Mouse (Mus musculus): ENCODE measurements around the gene Trim75. TPM values are rescaled to one million over a fixed set of nuclear protein-coding genes. Genes with fewer than 3 reads are reported as not detected.
"Not testable (repeated sequence)": the region's sequence is repeated elsewhere in the genome, so short reads cannot be mapped to it uniquely, and the experiment has no call there.

The Trim75 gene
- total RNA-seq (2021): not detected

GRCm38 (mm10) chr8:64987731-64988130 is at the start of gene Trim75:
TSS of gene Trim75 (minus strand) at chr8:64987831.
- no peak for DNase-seq

GRCm38 (mm10) chr8:65037117-65037533 is 49.5 kb upstream of the Trim75 start, which contains the start of gene Apela:
TSS of gene Apela (minus strand) at chr8:65037336.
- DNase-seq: peak in 1 of 2 experiments; percentile 16

GRCm38 (mm10) chr8:65034136-65034535 is 46.5 kb upstream of the Trim75 start:
- DNase-seq: no peak

GRCm38 (mm10) chr8:65033056-65033455 is 45.4 kb upstream of the Trim75 start:
- DNase-seq: no peak

GRCm38 (mm10) chr8:65032107-65032506 is 44.5 kb upstream of the Trim75 start:
- DNase-seq: no peak

- DNase-seq: no peak
These were observed 43.3 kb upstream of the Trim75 start for GRCm38 (mm10) chr8:65030735-65031485.

- DNase-seq: no peak
These were observed 42.1 kb upstream of the Trim75 start for GRCm38 (mm10) chr8:65029776-65030175.

- DNase-seq: no peak
These were observed 41.5 kb upstream of the Trim75 start for GRCm38 (mm10) chr8:65028959-65029686.

GRCm38 (mm10) chr8:65022485-65022884 is 34.9 kb upstream of the Trim75 start:
- peak; percentile 37 to 60 for DNase-seq

- DNase-seq: no peak
These were observed 30.8 kb upstream of the Trim75 start, which contains the start of the genes Trim61 and Trim60 for GRCm38 (mm10) chr8:65018423-65018822. TSS of gene Trim61 (minus strand) at chr8:65018523. TSS of gene Trim60 (minus strand) at chr8:65018584.

- DNase-seq: not testable (repeated sequence)
These were observed 20.0 kb upstream of the Trim75 start for GRCm38 (mm10) chr8:65007616-65008015.

GRCm38 (mm10) chr8:64998806-64999365 is 11.3 kb upstream of the Trim75 start:
- no peak for DNase-seq

- DNase-seq: no peak
These were observed 4.3 kb downstream of the Trim75 start for GRCm38 (mm10) chr8:64983150-64983897.

- DNase-seq: no peak
These were observed 24.8 kb downstream of the Trim75 start for GRCm38 (mm10) chr8:64962836-64963235.

GRCm38 (mm10) chr8:64959025-64959424 is 28.6 kb downstream of the Trim75 start:
- DNase-seq: no peak

- DNase-seq: no peak
These were observed 35.5 kb downstream of the Trim75 start for GRCm38 (mm10) chr8:64952101-64952500.

- no peak for DNase-seq
These were observed 39.3 kb downstream of the Trim75 start for GRCm38 (mm10) chr8:64948371-64948770.

GRCm38 (mm10) chr8:64947698-64948034 is 40.0 kb downstream of the Trim75 start:
- DNase-seq: no peak

- DNase-seq: peak; percentile 93 to 94
These were observed 40.6 kb downstream of the Trim75 start, which contains the start of gene Tmem192 for GRCm38 (mm10) chr8:64946820-64947697. TSS of gene Tmem192 (plus strand) at chr8:64947185.

- no peak for DNase-seq
These were observed 41.2 kb downstream of the Trim75 start for GRCm38 (mm10) chr8:64946441-64946819.

- DNase-seq: no peak
These were observed 42.0 kb downstream of the Trim75 start for GRCm38 (mm10) chr8:64945606-64946005.

All from layer of hippocampus, postnatal 36 days (tissue).